Mouse (Mus musculus) thymus, adult 18-20 months (tissue): ENCODE measurements around the gene Ksr2.
"Not testable (repeated sequence)": the region's sequence is repeated elsewhere in the genome, so short reads cannot be mapped to it uniquely, and the experiment has no call there.

Experiments used
- DNase-seq, 2 experiments: peaks; one replicate each; pipeline ENCODE4 v3.0.0; 2022; ENCODE audit warnings: mixed read lengths in 2 of 2

The Ksr2 gene

DNA sequence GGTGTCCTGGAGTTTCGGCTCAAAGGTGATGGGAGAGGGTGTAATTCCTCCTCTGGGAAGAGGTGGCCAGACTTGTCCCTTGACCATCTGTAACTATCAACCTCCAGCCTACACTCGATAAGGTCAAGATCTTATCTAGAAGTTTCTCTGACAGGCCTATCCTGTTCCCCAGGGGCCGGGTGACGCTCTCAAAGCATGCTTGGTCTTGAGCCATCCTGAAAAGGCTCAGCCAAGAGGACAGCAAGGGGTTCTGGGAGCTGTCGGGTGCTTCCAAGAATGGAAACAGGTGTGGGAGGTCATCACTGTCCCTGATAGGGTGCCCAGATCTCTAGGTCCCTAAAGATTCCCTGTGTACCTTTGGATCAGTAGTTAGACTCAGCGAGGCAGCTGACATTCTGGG is 4.4 kb upstream of the Ksr2 start:
- DNase-seq = no peak

DNA sequence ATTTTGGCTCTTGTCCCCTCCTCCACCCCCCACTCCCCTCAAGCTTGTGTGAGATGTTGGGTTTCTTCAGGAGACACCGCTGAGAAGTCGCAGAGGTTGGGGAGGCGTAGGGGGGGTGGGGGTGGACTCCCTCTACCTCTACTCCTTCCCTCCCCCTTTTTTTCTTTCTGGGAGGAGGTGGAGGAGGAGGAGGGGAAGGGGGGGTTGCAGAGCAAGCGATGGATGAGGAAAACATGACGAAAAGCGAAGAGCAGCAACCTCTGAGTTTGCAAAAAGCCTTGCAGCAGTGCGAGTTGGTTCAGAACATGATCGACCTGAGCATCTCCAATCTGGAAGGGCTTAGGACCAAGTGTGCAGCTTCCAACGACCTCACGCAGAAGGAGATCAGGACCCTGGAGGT is 811 bp downstream of the Ksr2 start:
- no peak for DNase-seq

DNA sequence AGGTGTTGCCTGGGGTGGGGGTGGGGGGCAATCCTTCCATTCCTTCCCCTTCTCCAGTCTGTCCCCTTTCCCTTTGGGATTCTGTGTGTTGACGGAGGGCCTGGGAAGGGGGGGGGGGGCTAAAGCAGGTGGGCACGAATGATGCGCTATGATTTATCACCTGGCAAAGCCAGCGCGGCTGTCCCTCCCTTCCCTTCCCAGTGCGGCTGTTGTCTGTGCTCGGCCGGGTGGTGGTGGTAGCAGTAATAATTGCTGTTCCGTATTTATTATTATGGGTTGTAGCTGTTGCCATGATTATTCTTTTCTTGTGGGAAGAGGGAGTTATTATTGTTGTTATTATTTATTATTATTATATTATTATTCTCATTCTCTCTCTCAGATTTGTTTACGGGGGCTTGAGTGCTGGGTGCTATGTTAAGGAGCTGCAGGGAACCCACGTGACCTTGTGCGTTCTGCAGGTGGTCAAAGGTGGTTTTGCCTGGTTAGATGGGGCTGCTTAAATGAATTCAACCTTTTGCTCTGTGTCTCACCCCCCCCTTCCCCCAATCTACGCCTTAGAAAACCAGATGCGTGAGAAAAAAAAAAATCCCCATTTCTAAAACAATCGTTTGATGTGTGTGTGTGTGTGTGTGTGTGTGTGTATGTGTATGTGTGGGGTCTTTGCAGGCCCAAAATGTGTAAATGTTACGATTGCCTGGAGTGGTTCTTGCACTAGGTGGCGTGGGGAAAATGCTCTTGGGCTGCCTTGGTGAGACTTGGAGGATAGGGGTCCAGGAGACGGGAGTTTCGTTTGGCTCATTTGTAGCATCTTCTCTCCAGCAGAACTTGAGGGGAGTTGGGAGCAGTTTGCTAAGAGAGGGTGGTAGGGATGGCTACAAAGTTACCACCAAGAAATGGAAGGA is 1.5 kb downstream of the Ksr2 start:
- no peak for DNase-seq

- no peak for DNase-seq
Observed at GRCm38 (mm10) chr5:117417442-117417841, 3.6 kb downstream of the Ksr2 start.

DNA sequence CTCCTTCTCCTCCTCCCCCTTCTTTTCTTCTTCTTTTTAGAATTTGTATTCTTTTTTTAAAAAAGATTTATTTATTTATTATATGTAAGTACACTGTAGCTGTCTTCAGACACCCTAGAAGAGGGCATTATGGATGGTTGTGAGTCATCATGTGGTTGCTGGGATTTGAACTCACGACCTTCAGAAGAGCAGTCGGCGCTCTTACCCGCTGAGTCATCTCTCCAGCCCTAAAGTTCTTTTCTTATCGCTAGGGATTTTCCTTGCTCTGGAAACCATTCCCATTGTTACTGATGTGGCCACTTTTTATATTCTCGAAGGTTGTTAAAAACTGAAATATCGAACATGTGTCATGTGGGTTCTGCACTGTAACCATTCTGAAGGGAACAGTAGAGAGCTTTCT is 19.7 kb downstream of the Ksr2 start:
- DNase-seq = not testable (repeated sequence)

- no peak for DNase-seq
Observed at GRCm38 (mm10) chr5:117440261-117440660, 26.5 kb downstream of the Ksr2 start.

GRCm38 (mm10) chr5:117441242-117441842 is 27.5 kb downstream of the Ksr2 start:
- DNase-seq = no peak

DNA sequence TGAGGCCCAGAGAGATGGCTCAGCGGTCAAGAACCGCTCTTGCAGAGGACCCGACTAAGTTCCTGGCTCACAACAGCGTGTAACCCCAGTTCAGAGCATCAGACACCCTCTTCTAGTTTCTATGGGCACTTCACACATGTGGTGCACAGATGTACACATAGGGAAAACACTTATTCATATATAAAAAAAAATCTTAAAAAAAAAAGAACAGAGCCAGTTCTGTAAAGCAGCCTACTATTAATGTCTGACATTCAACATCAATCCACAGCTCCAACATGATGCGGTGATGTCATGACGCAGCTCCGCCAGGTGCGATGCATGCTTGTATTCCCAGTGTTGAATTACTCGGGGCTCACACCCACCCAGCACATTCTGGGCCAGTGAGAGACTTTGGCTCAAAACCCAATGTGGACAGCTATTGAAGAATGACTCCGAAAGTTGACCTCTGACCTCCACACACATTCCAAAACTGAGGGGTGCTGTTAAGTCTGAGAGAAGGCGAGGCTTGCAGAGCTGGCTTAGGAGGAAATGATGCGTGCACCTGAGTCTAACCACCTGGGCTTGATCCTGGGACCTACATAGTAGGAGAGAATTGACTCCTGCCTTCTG is 28.5 kb downstream of the Ksr2 start:
- DNase-seq = no peak

GRCm38 (mm10) chr5:117443141-117443540 is 29.3 kb downstream of the Ksr2 start:
- no peak for DNase-seq

DNA sequence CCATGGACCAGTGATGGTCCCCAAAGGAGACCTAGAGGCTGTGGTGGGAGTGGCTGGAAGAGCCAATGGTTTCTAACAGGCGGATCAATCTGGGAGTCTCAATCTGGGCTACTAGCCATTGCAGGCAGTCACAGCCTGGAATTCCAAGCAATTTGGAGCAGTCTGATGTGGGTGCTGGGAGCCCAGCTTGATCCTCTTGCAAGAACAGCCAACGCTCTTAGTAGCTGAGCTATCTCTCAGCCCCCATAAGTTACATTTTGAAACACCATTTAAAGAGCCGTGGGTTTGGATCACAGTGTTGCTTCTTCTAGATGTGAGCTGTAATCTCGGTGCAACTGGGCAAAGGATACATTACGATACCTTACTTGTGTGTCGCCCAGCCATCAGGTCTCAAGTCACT is 30.1 kb downstream of the Ksr2 start:
- no peak for DNase-seq

DNA sequence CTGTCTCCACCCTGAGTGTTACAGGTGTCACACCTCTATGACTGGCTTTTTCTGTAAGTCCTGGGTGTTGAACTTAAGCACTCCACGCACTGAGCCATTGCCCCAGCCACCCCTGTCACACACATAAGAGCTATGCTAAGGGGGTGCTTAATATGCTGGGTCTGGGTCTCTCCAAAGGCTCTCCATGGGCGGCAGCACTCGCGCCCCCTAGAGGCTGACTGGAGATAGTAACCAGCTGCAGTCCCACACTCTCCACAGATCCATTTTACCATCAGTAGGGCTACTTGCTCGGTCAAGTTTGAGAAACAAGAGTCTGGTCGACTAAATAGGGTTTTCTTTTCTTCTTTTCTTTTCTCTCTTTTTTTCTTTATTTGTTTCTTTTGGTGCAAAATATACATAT is 33.9 kb downstream of the Ksr2 start:
- DNase-seq = no peak

- no peak for DNase-seq
Observed at GRCm38 (mm10) chr5:117452013-117452412, 38.2 kb downstream of the Ksr2 start.

- no peak for DNase-seq
Observed at GRCm38 (mm10) chr5:117455546-117455945, 41.7 kb downstream of the Ksr2 start.

DNA sequence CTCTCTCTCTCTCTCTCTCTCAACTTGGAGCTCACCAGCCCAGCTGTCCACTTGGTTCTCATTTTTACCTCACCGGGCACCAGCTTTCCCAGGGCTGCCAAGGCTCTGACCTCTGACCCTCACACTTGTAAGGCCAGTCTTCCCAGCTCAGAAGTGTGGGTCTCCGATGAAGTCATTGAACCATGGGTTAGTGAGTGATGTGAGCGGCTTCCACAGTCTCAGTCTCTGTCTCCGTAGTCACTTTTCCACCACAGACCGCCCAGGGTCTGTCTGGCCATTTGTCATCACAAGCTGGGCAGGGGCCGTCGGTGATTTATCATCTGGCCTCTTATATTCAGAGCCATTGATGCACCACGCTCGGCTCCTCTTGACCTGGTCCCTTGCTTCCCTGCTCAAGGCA is 43.3 kb downstream of the Ksr2 start:
- DNase-seq = no peak

DNA sequence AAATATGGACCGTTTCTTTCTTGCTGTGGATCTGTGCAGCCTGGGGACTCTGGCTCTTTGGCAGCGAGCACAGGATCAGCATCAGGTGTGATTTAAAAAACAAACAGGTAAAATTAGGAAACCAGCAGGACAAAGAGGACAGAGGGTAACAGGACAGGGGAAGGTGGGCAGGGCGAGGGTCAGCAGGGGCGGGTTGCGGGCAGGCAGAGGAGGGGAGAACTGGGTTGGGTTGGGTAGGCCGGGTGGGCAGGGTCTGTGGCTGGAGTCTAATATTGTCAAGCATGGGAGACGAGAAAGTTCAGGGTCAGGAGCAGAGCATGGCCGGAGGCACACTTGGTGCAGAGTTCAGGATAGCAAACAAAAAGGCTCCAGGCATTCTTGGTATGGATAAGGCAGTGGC is 43.8 kb downstream of the Ksr2 start:
- no peak for DNase-seq

GRCm38 (mm10) chr5:117458899-117459298 is 45.1 kb downstream of the Ksr2 start:
- DNase-seq = no peak

GRCm38 (mm10) chr5:117460261-117460660 is 46.5 kb downstream of the Ksr2 start:
- DNase-seq = no peak

GRCm38 (mm10) chr5:117467052-117467451 is 53.3 kb downstream of the Ksr2 start:
- DNase-seq = no peak

DNA sequence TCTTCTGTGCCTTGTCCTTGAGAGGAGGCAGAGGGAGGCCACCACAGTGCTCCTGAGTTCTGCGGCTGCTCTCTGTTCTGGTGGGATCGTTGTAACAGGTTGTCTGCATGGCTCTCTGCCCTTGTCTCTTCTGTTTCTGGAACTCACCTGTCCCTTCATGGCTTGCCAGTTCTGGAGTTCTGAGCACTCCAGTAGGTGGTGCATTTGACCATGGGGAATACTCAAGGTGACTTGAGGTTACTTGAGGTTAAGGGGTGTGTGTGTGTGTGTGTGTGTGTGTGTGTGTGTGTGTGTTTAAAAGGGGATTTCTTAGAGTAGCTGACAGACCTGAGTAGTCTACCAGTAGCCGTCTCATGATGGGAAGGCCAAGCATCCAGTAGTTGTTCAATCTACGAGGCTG is 55.2 kb downstream of the Ksr2 start:
- DNase-seq = no peak

DNA sequence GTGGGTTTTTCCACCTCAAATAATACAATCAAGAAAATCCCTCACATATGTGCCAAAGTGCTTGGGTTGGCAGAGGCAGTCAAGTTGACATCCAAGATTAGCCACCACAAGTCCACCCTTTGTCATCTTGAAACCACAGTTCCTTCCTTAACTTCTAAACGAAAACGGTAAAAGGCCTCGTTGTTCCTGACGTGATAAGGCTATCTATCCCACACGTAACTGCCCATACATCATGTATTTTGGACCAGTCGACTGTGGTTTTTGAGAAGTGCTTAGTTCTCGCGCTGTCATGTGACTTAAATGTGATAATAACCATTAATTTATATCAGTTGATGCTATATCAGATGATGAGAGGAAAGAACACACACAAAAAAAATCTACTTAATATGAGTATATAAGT is 55.8 kb downstream of the Ksr2 start:
- DNase-seq = no peak

DNA sequence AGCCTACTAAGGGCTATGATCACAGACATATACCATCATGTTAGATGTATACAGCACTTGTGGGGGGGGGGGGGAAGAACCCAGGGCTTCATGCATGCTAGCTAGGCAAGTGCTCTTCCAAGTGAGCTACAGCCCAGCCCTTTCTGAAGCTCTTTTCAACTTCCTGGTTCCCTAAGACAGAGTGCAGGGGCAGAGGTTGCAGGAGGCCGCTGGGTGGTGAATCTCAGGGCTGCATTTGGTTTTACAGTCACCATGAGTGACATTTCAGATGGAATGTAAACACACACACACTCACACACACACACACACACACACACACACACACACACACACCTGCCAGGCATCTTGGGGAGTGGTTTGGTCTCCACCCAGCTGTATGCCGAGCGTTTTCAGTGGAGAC is 67.4 kb downstream of the Ksr2 start:
- no peak for DNase-seq

DNA sequence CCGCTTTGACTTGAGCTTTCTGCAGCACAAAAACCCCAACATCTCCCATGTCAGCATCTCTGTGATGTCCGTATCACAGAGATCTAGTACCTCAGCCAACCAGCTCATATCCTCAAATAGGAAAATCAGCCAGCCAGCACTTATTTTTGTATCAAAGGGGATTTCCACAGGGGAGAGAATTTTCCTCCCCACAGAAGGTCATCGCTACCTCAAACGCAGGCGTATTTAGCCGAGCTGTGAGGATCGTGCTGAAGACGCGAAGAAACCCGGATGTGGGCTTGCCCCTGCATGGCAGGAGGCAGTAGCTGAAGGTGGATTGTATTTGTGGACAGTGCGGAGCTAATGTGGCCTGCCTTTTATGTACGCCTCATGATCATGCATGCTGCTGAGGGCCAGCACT is 67.8 kb downstream of the Ksr2 start:
- DNase-seq = no peak

- DNase-seq = no peak
Observed at GRCm38 (mm10) chr5:117482013-117482412, 68.2 kb downstream of the Ksr2 start.

- no peak for DNase-seq
Observed at GRCm38 (mm10) chr5:117485411-117485810, 71.6 kb downstream of the Ksr2 start.
